Mouse (Mus musculus): ENCODE results near the gene Hsd17b14. TPM values are rescaled to one million over a fixed set of nuclear protein-coding genes. Genes with fewer than 3 reads are reported as not detected.
A peak's percentile ranks its signal among the peaks of the same experiment; 100 is the strongest.

Hsd17b14 gene
- polyA plus RNA-seq, 1 experiment from 2014 or later, result 0.45 TPM

GRCm38 (mm10) chr7:45539095-45539494 lies 15.6 kb upstream of the Hsd17b14 start:
- Histone ChIP-seq H3K36me3 (ENCODE audit: control insufficient read depth, insufficient read depth, low read length) (no peaks in the 10 kb centered on the region), H3K4me3 (ENCODE audit: low read depth, low read length) (no peak overlapping the region), H3K27ac (ENCODE audit: low read depth, low read length) (no peak overlapping the region), H3K4me2 (replicated peaks; ENCODE audit: low read depth, low read length) (no peak overlapping the region), H3K27me3 (ENCODE audit: control insufficient read depth, insufficient read depth, low read length) (no peaks in the 10 kb centered on the region), H3K4me1 (replicated peaks; ENCODE audit: control insufficient read depth, insufficient read depth, low read length) (0 out of 2 replicates have a peak, but pooled peaks cover 4% of the 10 kb centered on the region), H3K9me3 (ENCODE audit: control insufficient read depth, low read length) (no peaks in the 10 kb centered on the region), H3K9ac (ENCODE audit: low read depth, low read length) (no peak overlapping the region)
- no peak for DNase-seq (ENCODE audit: low spot score)
- 77% methylated on average over 3 of the region's 3 CpGs for WGBS
- no peak for ATAC-seq (ENCODE audit: low FRiP score)

DNA sequence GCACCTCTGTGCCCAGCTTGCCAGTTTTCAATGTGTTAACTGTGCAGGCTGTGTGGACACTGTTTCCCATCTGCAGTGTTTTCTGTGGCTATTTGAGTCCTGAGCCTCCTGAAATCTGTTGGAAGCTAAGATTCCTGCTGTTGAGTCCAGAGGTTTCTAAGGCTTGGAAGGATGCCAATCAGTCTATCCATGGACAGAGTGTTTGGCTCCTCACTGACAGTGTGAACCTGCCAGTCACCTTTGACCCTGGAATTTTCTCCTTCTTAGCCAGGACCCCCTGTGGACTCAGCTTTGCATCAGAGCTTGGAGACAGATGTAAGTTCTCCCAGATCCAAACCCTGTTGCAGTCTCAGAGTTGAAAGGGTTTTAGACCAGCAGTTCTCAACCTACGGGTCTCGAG lies 14.5 kb upstream of the Hsd17b14 start:
- H3K27ac ChIP-seq (ENCODE audit: low read depth, low read length), result no peak overlapping the region
- H3K9me3 ChIP-seq (ENCODE audit: control insufficient read depth, low read length), result no peaks in the 10 kb centered on the region
- H3K36me3 ChIP-seq (ENCODE audit: control insufficient read depth, insufficient read depth, low read length), result no peaks in the 10 kb centered on the region
- 0 out of 2 replicates have a peak, but pooled peaks cover 4% of the 10 kb centered on the region for H3K4me1 ChIP-seq (replicated peaks; ENCODE audit: control insufficient read depth, insufficient read depth, low read length)
- DNase-seq (ENCODE audit: low spot score) (no peak), ATAC-seq (ENCODE audit: low FRiP score) (no peak)
- H3K27me3 ChIP-seq (ENCODE audit: control insufficient read depth, insufficient read depth, low read length), result no peaks in the 10 kb centered on the region
- no peak overlapping the region for H3K4me3 ChIP-seq (ENCODE audit: low read depth, low read length)
- 63% methylated on average over 2 of the region's 2 CpGs for WGBS
- H3K9ac ChIP-seq (ENCODE audit: low read depth, low read length), result no peak overlapping the region
- no peak overlapping the region for H3K4me2 ChIP-seq (replicated peaks; ENCODE audit: low read depth, low read length)

DNA sequence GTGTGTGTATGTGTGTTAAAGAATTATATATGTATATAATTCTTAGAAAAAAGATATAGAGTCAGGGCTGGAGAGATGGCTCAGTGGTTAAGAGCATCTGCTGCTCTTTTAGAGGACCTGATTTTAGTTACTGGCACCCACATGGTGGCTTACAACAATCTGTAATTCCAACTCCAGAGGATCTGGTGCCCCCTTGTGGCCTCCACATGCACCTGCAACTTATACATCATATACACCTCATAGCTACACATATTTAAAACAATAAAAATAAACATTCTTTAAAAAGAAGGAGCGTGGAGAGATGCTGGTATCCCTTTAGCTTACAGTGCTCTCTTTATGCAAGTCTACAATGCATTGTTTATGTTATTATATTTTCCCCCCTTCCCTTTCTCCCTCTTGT lies 10.2 kb upstream of the Hsd17b14 start:
- Histone ChIP-seq H3K4me3 (ENCODE audit: low read depth, low read length) (no peak overlapping the region), H3K36me3 (ENCODE audit: control insufficient read depth, insufficient read depth, low read length) (no peaks in the 10 kb centered on the region), H3K4me1 (replicated peaks; ENCODE audit: control insufficient read depth, insufficient read depth, low read length) (no peaks in the 10 kb centered on the region), H3K9me3 (ENCODE audit: control insufficient read depth, low read length) (no peaks in the 10 kb centered on the region), H3K9ac (ENCODE audit: low read depth, low read length) (no peak overlapping the region), H3K27ac (ENCODE audit: low read depth, low read length) (no peak overlapping the region), H3K27me3 (ENCODE audit: control insufficient read depth, insufficient read depth, low read length) (no peaks in the 10 kb centered on the region), H3K4me2 (replicated peaks; ENCODE audit: low read depth, low read length) (no peak overlapping the region)
- WGBS, result 87% methylated on average over 1 of the region's 1 CpGs
- no peak for ATAC-seq (ENCODE audit: low FRiP score)
- no peak for DNase-seq (ENCODE audit: low spot score)

DNA sequence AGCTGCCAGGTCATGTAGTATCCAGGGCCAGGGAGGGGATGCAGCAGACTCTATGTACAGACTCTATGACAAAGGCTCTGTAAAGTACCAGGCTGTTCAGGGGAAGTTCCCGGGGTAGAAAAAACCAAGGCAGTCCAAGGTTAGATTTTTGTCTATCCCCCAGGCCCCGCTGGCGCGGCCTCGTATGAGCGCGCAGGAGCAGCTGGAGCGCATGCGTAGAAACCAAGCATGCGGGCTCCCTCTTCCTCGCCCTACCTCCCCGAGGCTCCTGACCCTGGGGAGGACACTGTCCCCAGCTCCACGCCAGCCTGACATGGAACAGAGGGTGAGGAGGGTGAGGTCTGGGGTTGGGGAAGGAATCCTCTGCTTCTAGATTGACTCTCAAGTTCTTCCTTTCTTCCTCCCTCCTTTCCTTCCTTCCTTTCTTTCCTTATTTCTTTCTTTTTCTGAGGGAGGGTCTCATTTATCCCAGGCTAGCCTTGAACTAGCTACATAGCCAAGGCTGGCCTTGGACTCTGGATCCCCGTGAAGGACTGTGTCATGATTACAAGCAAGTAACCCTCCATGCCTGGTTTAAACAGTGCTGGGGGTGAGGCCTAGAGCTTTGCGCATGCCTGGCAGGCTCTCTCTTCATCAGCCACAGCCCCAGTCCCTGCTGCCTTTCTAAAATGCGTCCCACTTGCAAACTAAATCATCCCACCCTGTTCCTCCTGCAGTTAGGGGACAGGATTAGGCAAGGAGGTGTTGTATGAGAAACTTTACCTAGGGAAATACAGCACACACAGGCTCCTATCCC lies 4.9 kb upstream of the Hsd17b14 start:
- 86% methylated on average over 16 of the region's 16 CpGs for WGBS
- no peaks in the 10 kb centered on the region for H3K4me1 ChIP-seq (replicated peaks; ENCODE audit: control insufficient read depth, insufficient read depth, low read length)
- H3K9ac ChIP-seq (ENCODE audit: low read depth, low read length), result no peak overlapping the region
- no peak overlapping the region for H3K4me3 ChIP-seq (ENCODE audit: low read depth, low read length)
- H3K27ac ChIP-seq (ENCODE audit: low read depth, low read length), result no peak overlapping the region
- ATAC-seq (ENCODE audit: low FRiP score) (no peak), DNase-seq (ENCODE audit: low spot score) (no peak)
- no peaks in the 10 kb centered on the region for H3K36me3 ChIP-seq (ENCODE audit: control insufficient read depth, insufficient read depth, low read length)
- no peaks in the 10 kb centered on the region for H3K27me3 ChIP-seq (ENCODE audit: control insufficient read depth, insufficient read depth, low read length)
- no peaks in the 10 kb centered on the region for H3K9me3 ChIP-seq (ENCODE audit: control insufficient read depth, low read length)
- H3K4me2 ChIP-seq (replicated peaks; ENCODE audit: low read depth, low read length), result no peak overlapping the region

DNA sequence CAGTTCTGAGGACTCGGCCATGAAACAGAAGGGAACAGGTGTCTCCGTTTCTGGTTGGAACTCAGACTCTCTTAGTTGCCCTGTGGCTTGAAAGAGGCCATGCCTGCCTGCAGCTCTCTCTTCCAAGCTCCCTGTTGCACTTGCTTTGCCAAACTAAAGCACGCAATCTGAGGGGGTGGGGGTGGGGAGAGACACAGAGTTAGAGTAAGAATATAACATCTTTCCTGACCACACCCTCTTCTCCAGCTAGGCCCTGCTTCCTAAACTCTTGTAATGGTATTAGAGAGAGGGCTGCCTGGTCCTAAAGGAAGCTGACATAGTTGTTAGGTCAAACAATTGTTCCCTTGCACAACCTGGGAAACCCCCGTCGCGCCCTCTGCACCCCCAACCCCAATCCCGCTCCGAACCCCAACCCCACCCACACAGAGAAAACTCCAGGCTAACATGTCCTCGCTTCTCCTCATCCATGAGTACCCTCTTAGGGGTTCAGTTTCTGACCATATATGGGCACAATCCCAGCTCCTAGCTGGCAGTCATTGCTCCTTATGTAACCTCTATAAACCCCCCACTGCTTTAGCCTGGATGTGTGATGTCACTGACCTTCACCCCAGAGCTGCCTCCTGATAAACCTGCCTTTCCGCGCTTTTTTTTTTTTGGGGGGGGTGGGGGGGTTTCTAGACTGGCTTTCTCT lies 3.7 kb upstream of the Hsd17b14 start:
- H3K4me1 ChIP-seq (replicated peaks; ENCODE audit: control insufficient read depth, insufficient read depth, low read length), result no peaks in the 10 kb centered on the region
- H3K27ac ChIP-seq (ENCODE audit: low read depth, low read length), result no peak overlapping the region

DNA sequence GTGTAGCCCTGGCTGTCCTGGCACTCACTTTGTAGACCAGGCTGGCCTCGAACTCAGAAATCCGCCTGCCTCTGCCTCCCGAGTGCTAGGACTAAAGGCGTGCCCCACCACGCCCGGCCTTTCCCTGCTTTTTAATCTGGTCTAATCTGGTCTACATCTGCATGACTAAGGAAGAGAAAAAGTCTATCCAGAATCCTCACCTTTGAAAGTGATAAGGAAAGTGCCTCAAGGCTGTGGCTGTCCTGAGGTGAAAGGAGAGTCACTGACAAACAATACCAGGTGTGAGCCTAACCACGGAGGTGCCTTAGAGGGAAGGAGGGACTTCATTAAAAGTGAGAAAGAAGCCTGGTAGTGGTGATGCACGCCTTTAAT lies 3.2 kb upstream of the Hsd17b14 start:
- no peak for ATAC-seq (ENCODE audit: low FRiP score)
- 90% methylated on average over 8 of the region's 8 CpGs for WGBS

More for the DNA sequence above, 3.7 kb upstream of the Hsd17b14 start:
- Histone ChIP-seq H3K9me3 (ENCODE audit: control insufficient read depth, low read length) (no peaks in the 10 kb centered on the region), H3K27me3 (ENCODE audit: control insufficient read depth, insufficient read depth, low read length) (no peaks in the 10 kb centered on the region), H3K36me3 (ENCODE audit: control insufficient read depth, insufficient read depth, low read length) (no peaks in the 10 kb centered on the region), H3K4me3 (ENCODE audit: low read depth, low read length) (no peak overlapping the region), H3K4me2 (replicated peaks; ENCODE audit: low read depth, low read length) (no peak overlapping the region), H3K9ac (ENCODE audit: low read depth, low read length) (no peak overlapping the region)
- WGBS, result 79% methylated on average over 11 of the region's 11 CpGs
- no peak for ATAC-seq (ENCODE audit: low FRiP score)
- no peak for DNase-seq (ENCODE audit: low spot score)

DNA sequence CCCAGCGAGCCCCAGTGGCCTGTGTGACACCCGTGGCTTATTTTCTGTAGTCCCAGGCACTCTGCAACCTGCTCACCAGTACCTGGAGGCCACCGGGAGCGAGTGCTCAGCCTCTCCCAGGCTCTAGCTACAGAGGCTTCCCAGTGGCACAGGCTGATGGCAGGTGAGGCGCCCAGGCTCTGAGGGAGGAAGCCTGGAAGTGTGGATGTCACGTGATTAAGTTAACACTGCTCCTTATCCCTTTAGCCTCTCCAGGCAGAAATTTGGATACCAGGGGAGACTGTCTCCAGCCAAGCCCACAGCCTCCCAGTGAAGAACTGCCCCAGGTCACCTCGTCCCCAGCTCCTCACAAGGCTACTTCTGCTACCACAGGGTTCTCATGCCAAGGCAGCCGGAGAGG lies 1.2 kb upstream of the Hsd17b14 start:
- ATAC-seq (ENCODE audit: low FRiP score) (no peak), DNase-seq (ENCODE audit: low spot score) (no peak)
- H3K9me3 ChIP-seq (ENCODE audit: control insufficient read depth, low read length), result no peaks in the 10 kb centered on the region
- H3K4me2 ChIP-seq (replicated peaks; ENCODE audit: low read depth, low read length), result no peak overlapping the region
- no peaks in the 10 kb centered on the region for H3K4me1 ChIP-seq (replicated peaks; ENCODE audit: control insufficient read depth, insufficient read depth, low read length)
- H3K9ac ChIP-seq (ENCODE audit: low read depth, low read length), result no peak overlapping the region
- 66% methylated on average over 8 of the region's 8 CpGs for WGBS
- H3K36me3 ChIP-seq (ENCODE audit: control insufficient read depth, insufficient read depth, low read length), result no peaks in the 10 kb centered on the region
- no peak overlapping the region for H3K27ac ChIP-seq (ENCODE audit: low read depth, low read length)
- no peaks in the 10 kb centered on the region for H3K27me3 ChIP-seq (ENCODE audit: control insufficient read depth, insufficient read depth, low read length)
- no peak overlapping the region for H3K4me3 ChIP-seq (ENCODE audit: low read depth, low read length)

More for the DNA sequence above, 3.2 kb upstream of the Hsd17b14 start:
- no peaks in the 10 kb centered on the region for H3K4me1 ChIP-seq (replicated peaks; ENCODE audit: control insufficient read depth, insufficient read depth, low read length)
- no peaks in the 10 kb centered on the region for H3K27me3 ChIP-seq (ENCODE audit: control insufficient read depth, insufficient read depth, low read length)
- DNase-seq (ENCODE audit: low spot score), result no peak
- no peak overlapping the region for H3K27ac ChIP-seq (ENCODE audit: low read depth, low read length)
- H3K4me2 ChIP-seq (replicated peaks; ENCODE audit: low read depth, low read length), result no peak overlapping the region
- H3K36me3 ChIP-seq (ENCODE audit: control insufficient read depth, insufficient read depth, low read length), result no peaks in the 10 kb centered on the region
- no peak overlapping the region for H3K4me3 ChIP-seq (ENCODE audit: low read depth, low read length)
- H3K9me3 ChIP-seq (ENCODE audit: control insufficient read depth, low read length), result no peaks in the 10 kb centered on the region
- no peak overlapping the region for H3K9ac ChIP-seq (ENCODE audit: low read depth, low read length)

- Histone ChIP-seq H3K27me3 (ENCODE audit: control insufficient read depth, insufficient read depth, low read length) (no peaks in the 10 kb centered on the region), H3K27ac (ENCODE audit: low read depth, low read length) (no peak overlapping the region), H3K4me1 (replicated peaks; ENCODE audit: control insufficient read depth, insufficient read depth, low read length) (no peaks in the 10 kb centered on the region), H3K9me3 (ENCODE audit: control insufficient read depth, low read length) (no peaks in the 10 kb centered on the region), H3K4me3 (ENCODE audit: low read depth, low read length) (no peak overlapping the region), H3K9ac (ENCODE audit: low read depth, low read length) (no peak overlapping the region), H3K36me3 (ENCODE audit: control insufficient read depth, insufficient read depth, low read length) (no peaks in the 10 kb centered on the region), H3K4me2 (replicated peaks; ENCODE audit: low read depth, low read length) (no peak overlapping the region)
- 87% methylated on average over 2 of the region's 2 CpGs for WGBS
- no peak for DNase-seq (ENCODE audit: low spot score)
- ATAC-seq (ENCODE audit: low FRiP score), result no peak
Observed at GRCm38 (mm10) chr7:45553990-45554389, 703 bp upstream of the Hsd17b14 start.

DNA sequence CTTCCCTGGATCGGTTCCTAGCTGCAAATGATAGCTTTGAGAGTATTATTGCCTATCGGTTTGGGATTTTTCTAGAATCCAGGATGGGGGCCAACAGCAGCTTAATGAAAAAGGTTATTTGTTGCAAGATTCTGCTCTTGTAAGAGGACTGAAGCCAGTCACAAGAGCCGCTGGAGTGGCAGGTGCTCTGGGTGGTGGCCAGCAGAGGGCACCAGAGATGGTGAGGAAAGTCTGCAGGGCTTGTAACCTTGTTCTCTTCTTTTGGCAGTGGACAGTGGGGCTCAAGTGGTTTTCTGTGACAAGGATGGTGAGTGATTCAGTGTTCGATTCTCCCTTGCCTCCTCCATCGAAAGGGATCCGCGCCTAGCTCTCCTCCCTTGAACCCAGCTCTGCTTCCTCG lies 1.1 kb downstream of the Hsd17b14 start:
- Histone ChIP-seq H3K4me1 (replicated peaks; ENCODE audit: control insufficient read depth, insufficient read depth, low read length) (no peaks in the 10 kb centered on the region), H3K9ac (ENCODE audit: low read depth, low read length) (no peak overlapping the region), H3K36me3 (ENCODE audit: control insufficient read depth, insufficient read depth, low read length) (no peaks in the 10 kb centered on the region), H3K27me3 (ENCODE audit: control insufficient read depth, insufficient read depth, low read length) (no peaks in the 10 kb centered on the region), H3K4me3 (ENCODE audit: low read depth, low read length) (no peak overlapping the region), H3K4me2 (replicated peaks; ENCODE audit: low read depth, low read length) (no peak overlapping the region), H3K9me3 (ENCODE audit: control insufficient read depth, low read length) (no peaks in the 10 kb centered on the region), H3K27ac (ENCODE audit: low read depth, low read length) (no peak overlapping the region)
- ATAC-seq (ENCODE audit: low FRiP score), result no peak
- DNase-seq (ENCODE audit: low spot score), result peak; percentile 87
- 27% methylated on average over 8 of the region's 8 CpGs for WGBS

All from hindbrain, embryonic 11.5 days (tissue).